Mouse (Mus musculus): Measurements from ENCODE around the gene L3mbtl4. TPM values are rescaled to one million over a fixed set of nuclear protein-coding genes. Genes with fewer than 3 reads are reported as not detected.

Gene L3mbtl4
- polyA plus RNA-seq, 1 experiment from 2014 or later: 0.15 TPM

DNA sequence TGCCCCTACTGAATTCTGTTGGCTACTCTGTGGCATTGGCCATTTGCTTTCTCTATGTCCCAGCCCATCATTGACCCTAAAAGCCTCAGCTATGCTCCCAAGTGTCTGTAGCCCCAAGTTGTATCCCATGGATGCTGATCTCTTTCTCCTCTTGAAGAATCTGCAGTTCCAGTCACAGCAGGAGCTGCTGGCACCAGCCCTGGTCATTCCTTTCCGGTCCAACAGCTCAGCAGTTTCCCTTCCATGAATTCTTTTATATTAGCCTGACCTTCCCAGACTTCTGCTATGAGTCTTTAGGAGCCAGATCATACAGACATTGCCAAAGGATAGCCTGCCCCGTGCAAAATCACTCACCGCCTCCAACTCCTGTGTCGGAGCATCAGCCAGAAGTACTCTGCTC lies 520.1 kb downstream of the L3mbtl4 start:
- no peak overlapping the region for H3K9ac ChIP-seq
- no peaks in the 10 kb centered on the region for H3K36me3 ChIP-seq
- H3K4me3 ChIP-seq: no peak overlapping the region
- no peaks in the 10 kb centered on the region for H3K27me3 ChIP-seq
- ATAC-seq (ENCODE audit: borderline replicate concordance, extremely low read depth, low FRiP score, low TSS enrichment): no peak
- 82% methylated on average over 4 of the region's 4 CpGs for WGBS
- no peak overlapping the region for H3K4me2 ChIP-seq
- no peaks in the 10 kb centered on the region for H3K4me1 ChIP-seq
- H3K27ac ChIP-seq: no peak overlapping the region
- H3K9me3 ChIP-seq: no peaks in the 10 kb centered on the region

DNA sequence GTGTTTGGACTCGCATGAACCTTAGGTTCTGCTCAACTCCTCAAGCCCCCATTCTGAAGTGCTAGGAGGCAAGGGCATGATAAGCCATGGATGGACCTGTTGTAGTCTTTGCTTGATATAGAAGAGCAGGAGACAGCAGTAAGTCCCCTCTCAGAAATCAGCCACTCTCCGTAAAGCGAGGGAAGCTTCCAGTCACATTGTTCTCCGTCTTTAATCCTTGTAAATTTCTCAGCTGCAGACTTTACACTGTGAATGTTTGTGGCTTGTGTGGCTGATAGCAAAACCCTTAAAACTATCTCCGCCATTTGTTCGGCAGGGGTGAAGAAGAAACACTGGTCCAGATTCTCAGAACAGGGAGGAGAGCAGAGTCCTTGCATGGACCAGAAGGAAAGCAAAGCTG lies 552.7 kb downstream of the L3mbtl4 start, which contains the start of gene Tmem200c:
Gene Tmem200c (plus strand): TSS at position 301 of the 400 bp plus-strand sequence.
- WGBS: 76% methylated on average over 6 of the region's 6 CpGs
- no peaks in the 10 kb centered on the region for H3K4me1 ChIP-seq
- ATAC-seq (ENCODE audit: borderline replicate concordance, extremely low read depth, low FRiP score, low TSS enrichment): no peak

More for the DNA sequence above, 552.7 kb downstream of the L3mbtl4 start, which contains the start of gene Tmem200c:
- H3K27ac ChIP-seq: no peak within 1 kb of the TSS
- H3K36me3 ChIP-seq: no peaks in the 10 kb centered on the region
- H3K9ac ChIP-seq: no peak within 1 kb of the TSS
- no peak within 1 kb of the TSS for H3K4me2 ChIP-seq
- no peaks in the 10 kb centered on the region for H3K9me3 ChIP-seq
- no peaks in the 10 kb centered on the region for H3K27me3 ChIP-seq
- H3K4me3 ChIP-seq: no peak within 1 kb of the TSS
